Mouse (Mus musculus): ENCODE results near the gene Lgals12.

The Lgals12 gene

GRCm38 (mm10) chr19:7583101-7583500 lies 23.9 kb downstream of the Lgals12 start:
- DNase-seq, result no peak

GRCm38 (mm10) chr19:7581042-7581441 lies 26.0 kb downstream of the Lgals12 start:
- no peak for DNase-seq

- no peak for DNase-seq
Measured at GRCm38 (mm10) chr19:7577710-7578109, 29.3 kb downstream of the Lgals12 start.

GRCm38 (mm10) chr19:7576180-7576579 lies 30.8 kb downstream of the Lgals12 start:
- DNase-seq, result no peak

- DNase-seq, result no peak
Measured at GRCm38 (mm10) chr19:7569650-7570049, 37.3 kb downstream of the Lgals12 start.

- no peak for DNase-seq
Measured at GRCm38 (mm10) chr19:7568364-7568763, 38.6 kb downstream of the Lgals12 start.

GRCm38 (mm10) chr19:7566826-7567225 lies 40.2 kb downstream of the Lgals12 start:
- DNase-seq, result peak; percentile 42

GRCm38 (mm10) chr19:7564457-7564856 lies 42.5 kb downstream of the Lgals12 start:
- DNase-seq, result no peak

- DNase-seq, result no peak
Measured at GRCm38 (mm10) chr19:7563676-7564075, 43.3 kb downstream of the Lgals12 start.

- peak; percentile 17 for DNase-seq
Measured at GRCm38 (mm10) chr19:7562601-7563129, 44.3 kb downstream of the Lgals12 start.

GRCm38 (mm10) chr19:7561456-7561855 lies 45.5 kb downstream of the Lgals12 start:
- no peak for DNase-seq

- no peak for DNase-seq
Measured at GRCm38 (mm10) chr19:7559986-7560385, 47.0 kb downstream of the Lgals12 start.

GRCm38 (mm10) chr19:7558675-7559074 lies 48.3 kb downstream of the Lgals12 start:
- DNase-seq, result no peak

- DNase-seq, result no peak
Measured at GRCm38 (mm10) chr19:7557844-7558243, 49.1 kb downstream of the Lgals12 start.

GRCm38 (mm10) chr19:7557328-7557822 lies 49.6 kb downstream of the Lgals12 start, which contains the start of gene Pla2g16:
TSS of gene Pla2g16 (plus strand) at chr19:7557459.
- DNase-seq, result peak; percentile 42

GRCm38 (mm10) chr19:7556641-7557040 lies 50.4 kb downstream of the Lgals12 start:
- no peak for DNase-seq

GRCm38 (mm10) chr19:7554881-7555280 lies 52.1 kb downstream of the Lgals12 start:
- DNase-seq, result no peak

- DNase-seq, result no peak
Measured at GRCm38 (mm10) chr19:7553441-7553840, 53.6 kb downstream of the Lgals12 start.

- no peak for DNase-seq
Measured at GRCm38 (mm10) chr19:7552301-7552673, 54.7 kb downstream of the Lgals12 start.

GRCm38 (mm10) chr19:7551550-7552300 lies 55.3 kb downstream of the Lgals12 start:
- DNase-seq, result no peak

GRCm38 (mm10) chr19:7548924-7549323 lies 58.1 kb downstream of the Lgals12 start:
- DNase-seq, result no peak
